Mouse (Mus musculus) ES-Bruce4 (cell line): Measurements from ENCODE around the gene Onecut3. TPM values are rescaled to one million over a fixed set of nuclear protein-coding genes. Genes with fewer than 3 reads are reported as not detected.

Experiments
- H3K27ac ChIP-seq: 2 replicates; pipeline ENCODE4 v1.5.1; 2012; ENCODE audit warnings: low read length, inconsistent platforms; ENCODE audit not compliant: insufficient read depth
- H3K27me3 ChIP-seq: 2 replicates; pipeline ENCODE4 v1.6.1; 2012; ENCODE audit warnings: mild to moderate bottlenecking, low read length, inconsistent platforms; ENCODE audit not compliant: control insufficient read depth, poor library complexity, insufficient read depth, severe bottlenecking
- H3K36me3 ChIP-seq: 2 replicates; pipeline ENCODE4 v1.6.1; 2012; ENCODE audit warnings: inconsistent platforms, mild to moderate bottlenecking, low read length, moderate library complexity; ENCODE audit not compliant: control insufficient read depth, poor library complexity, insufficient read depth, severe bottlenecking
- H3K4me1 ChIP-seq: one replicate; pipeline ENCODE4 v1.8.1; 2011; ENCODE audit warnings: low read length; ENCODE audit not compliant: control insufficient read depth, insufficient read depth
- H3K4me3 ChIP-seq: 2 replicates; pipeline ENCODE4 v1.5.1; 2011; ENCODE audit warnings: low read depth, mild to moderate bottlenecking, low read length
- H3K9ac ChIP-seq: 2 replicates; pipeline ENCODE4 v1.6.1; 2012; ENCODE audit warnings: low read depth, mild to moderate bottlenecking, inconsistent platforms; ENCODE audit not compliant: poor library complexity, severe bottlenecking
- H3K9me3 ChIP-seq: replicated peaks from 2 replicates; pipeline ENCODE4 v1.6.1; 2012; ENCODE audit warnings: mild to moderate bottlenecking, low read length, inconsistent platforms; ENCODE audit not compliant: control insufficient read depth, poor library complexity, insufficient read depth, severe bottlenecking
- CTCF ChIP-seq: IDR thresholded peaks from one replicate; pipeline ENCODE4 v1.8.1; 2011; ENCODE audit warnings: low read depth, low read length
- EP300 ChIP-seq: IDR thresholded peaks from 2 replicates; pipeline ENCODE4 v1.6.1; 2011; ENCODE audit warnings: low read depth, low read length; ENCODE audit not compliant: insufficient read depth
- POLR2A ChIP-seq: IDR thresholded peaks from one replicate; pipeline ENCODE4 v1.8.1; 2011; ENCODE audit warnings: low read length; ENCODE audit not compliant: insufficient read depth
- polyA plus RNA-seq: library from polyadenylated mRNA; stranded (reverse); fragments of >200 nt; gene quantifications from 2 replicates; pipeline ENCODE4 v1.2.4, GENCODE M21; 2011; ENCODE audit warnings: low read depth; ENCODE audit not compliant: missing spikeins, insufficient read depth, insufficient read length

Gene Onecut3
- polyA plus RNA-seq, 1 experiment: not detected

- H3K27ac ChIP-seq: no peak overlapping the region
- H3K4me3 ChIP-seq: peak overlapping the region; percentile 78
- H3K36me3 ChIP-seq: no peaks in the 10 kb centered on the region
- no peaks in the 10 kb centered on the region for H3K4me1 ChIP-seq
- H3K27me3 ChIP-seq: no peaks in the 10 kb centered on the region
- H3K9ac ChIP-seq: peak overlapping the region; percentile 90
- no peaks in the 10 kb centered on the region for H3K9me3 ChIP-seq
- TF ChIP-seq EP300: no peak
- TF ChIP-seq CTCF: no peak
- TF ChIP-seq POLR2A: no peak
Measured at GRCm38 (mm10) chr10:80560621-80561020, 66.0 kb downstream of the Onecut3 start.

GRCm38 (mm10) chr10:80561116-80561944 is 66.7 kb downstream of the Onecut3 start, which contains the start of gene Rexo1:
TSS of gene Rexo1 (minus strand) at chr10:80561560.
- H3K4me3 ChIP-seq: peak within 1 kb of the TSS; percentile 78
- H3K4me1 ChIP-seq: no peaks in the 10 kb centered on the region
- H3K36me3 ChIP-seq: no peaks in the 10 kb centered on the region
- 0 out of 2 replicates have a peak within 1 kb of the TSS, but pooled peaks have one; percentile 36 for H3K27ac ChIP-seq
- no peak for TF ChIP-seq POLR2A
- TF ChIP-seq CTCF: peak; percentile 82
- no peaks in the 10 kb centered on the region for H3K9me3 ChIP-seq
- peak within 1 kb of the TSS; percentile 90 for H3K9ac ChIP-seq
- H3K27me3 ChIP-seq: no peaks in the 10 kb centered on the region

- Histone ChIP-seq H3K4me3 (no peak overlapping the region), H3K36me3 (peaks cover 4% of the 10 kb centered on the region; the same call in 1 of the 2 replicates), H3K9ac (no peak overlapping the region), H3K4me1 (no peaks in the 10 kb centered on the region), H3K27ac (no peak overlapping the region), H3K27me3 (no peaks in the 10 kb centered on the region), H3K9me3 (no peaks in the 10 kb centered on the region)
- TF ChIP-seq CTCF (peak; percentile 98), POLR2A (no peak), EP300 (0 out of 2 replicates have a peak, but pooled peaks have one; percentile 46)
Measured at GRCm38 (mm10) chr10:80566375-80567092, 71.9 kb downstream of the Onecut3 start.

Other genes with a start within 250 kb of the Onecut3 start
- gene Ndufs7, start 245.7 kb upstream of the Onecut3 start, polyA plus RNA-seq: 63.9 and 72.8 TPM in 2 replicates
- gene Gamt, start 233.8 kb upstream of the Onecut3 start, polyA plus RNA-seq: 0.68 and 0.82 TPM in 2 replicates
- gene Dazap1, start 233.3 kb upstream of the Onecut3 start, polyA plus RNA-seq: 175 and 192 TPM in 2 replicates
- gene Rps15, start 202.4 kb upstream of the Onecut3 start, polyA plus RNA-seq: 2,641 and 2,952 TPM in 2 replicates
- gene Apc2, start 198.9 kb upstream of the Onecut3 start, polyA plus RNA-seq: 3.2 and 3.8 TPM in 2 replicates
- 11.6 and 13.2 TPM in 2 replicates for gene 2310011J03Rik, start 174.3 kb upstream of the Onecut3 start, polyA plus RNA-seq
- gene Pcsk4, start 165.3 kb upstream of the Onecut3 start, polyA plus RNA-seq: 2.8 and 3.1 TPM in 2 replicates
- 17.3 and 17.6 TPM in 2 replicates for gene Reep6, start 164.9 kb upstream of the Onecut3 start, polyA plus RNA-seq
- 3.8 and 5.4 TPM in 2 replicates for gene Adamtsl5, start 146.4 kb upstream of the Onecut3 start, polyA plus RNA-seq
- 11.1 and 12.6 TPM in 2 replicates for gene Plk5, start 138.4 kb upstream of the Onecut3 start, polyA plus RNA-seq
- gene Mex3d, start 107.2 kb upstream of the Onecut3 start, polyA plus RNA-seq: 25.0 and 28.0 TPM in 2 replicates
- 81.3 and 84.8 TPM in 2 replicates for gene Mbd3, start 95.3 kb upstream of the Onecut3 start, polyA plus RNA-seq
- 199 and 223 TPM in 2 replicates for gene Uqcr11, start 88.0 kb upstream of the Onecut3 start, polyA plus RNA-seq
- 78.0 and 78.2 TPM in 2 replicates for gene Tcf3, start 61.2 kb upstream of the Onecut3 start, polyA plus RNA-seq
- 1.2 and 1.6 TPM in 2 replicates for gene Atp8b3, start 44.3 kb downstream of the Onecut3 start, polyA plus RNA-seq
- gene Rexo1, start 66.7 kb downstream of the Onecut3 start, polyA plus RNA-seq: 29.5 and 32.8 TPM in 2 replicates
- 24.9 TPM in 2 replicates for gene Klf16, start 82.5 kb downstream of the Onecut3 start, polyA plus RNA-seq
- gene Abhd17a, start 95.5 kb downstream of the Onecut3 start, polyA plus RNA-seq: 35.8 and 49.5 TPM in 2 replicates
- 58.4 and 68.9 TPM in 2 replicates for gene Scamp4, start 108.0 kb downstream of the Onecut3 start, polyA plus RNA-seq
- 3.6 and 5.4 TPM in 2 replicates for gene Adat3, start 108.0 kb downstream of the Onecut3 start, polyA plus RNA-seq
- 2.4 and 2.8 TPM in 2 replicates for gene Gm49322, start 111.2 kb downstream of the Onecut3 start, polyA plus RNA-seq
- 82.7 and 84.6 TPM in 2 replicates for gene Csnk1g2, start 128.0 kb downstream of the Onecut3 start, polyA plus RNA-seq
- gene Btbd2, start 162.2 kb downstream of the Onecut3 start, polyA plus RNA-seq: 45.6 and 47.1 TPM in 2 replicates
- 54.6 and 57.4 TPM in 2 replicates for gene Mknk2, start 183.3 kb downstream of the Onecut3 start, polyA plus RNA-seq
- 17.5 and 19.8 TPM in 2 replicates for gene Mob3a, start 207.1 kb downstream of the Onecut3 start, polyA plus RNA-seq
- gene Izumo4, start 207.3 kb downstream of the Onecut3 start, polyA plus RNA-seq: 7.2 and 9.6 TPM in 2 replicates
- gene Ap3d1, start 247.4 kb downstream of the Onecut3 start, polyA plus RNA-seq: 53.8 and 55.2 TPM in 2 replicates